Mouse (Mus musculus): ENCODE measurements at regions not wholly inside any gene's neighbourhood (a gene's known extent, or its start where the extent isn't known, plus 50 kb on each side); places are given as distances from the start of the nearest gene placed in this dataset.

- H3K4me2 ChIP-seq (ENCODE audit: low read depth, low read length) = no peak overlapping the region
- WGBS = 66% methylated on average over 4 of the region's 4 CpGs
- no peaks in the 10 kb centered on the region for H3K9me3 ChIP-seq (ENCODE audit: control insufficient read depth, low read length)
- H3K36me3 ChIP-seq (ENCODE audit: control insufficient read depth, insufficient read depth, low read length) = no peaks in the 10 kb centered on the region
- no peak overlapping the region for H3K27ac ChIP-seq (ENCODE audit: low read depth, low read length)
- H3K27me3 ChIP-seq (ENCODE audit: control insufficient read depth, insufficient read depth, low read length) = no peaks in the 10 kb centered on the region
- no peak for ATAC-seq (ENCODE audit: low read depth)
- no peak overlapping the region for H3K9ac ChIP-seq (replicated peaks; ENCODE audit: low read depth, low read length)
- H3K4me1 ChIP-seq (ENCODE audit: control insufficient read depth, insufficient read depth, low read length) = no peaks in the 10 kb centered on the region
- H3K4me3 ChIP-seq (ENCODE audit: low read depth, low read length) = no peak overlapping the region
Measured at GRCm38 (mm10) chr5:112154650-112155049, 97.7 kb downstream of the Cryba4 start.

GRCm38 (mm10) chr5:112155051-112155450 is 97.3 kb downstream of the Cryba4 start:
- no peak for ATAC-seq (ENCODE audit: low read depth)
- Histone ChIP-seq H3K36me3 (ENCODE audit: control insufficient read depth, insufficient read depth, low read length) (no peaks in the 10 kb centered on the region), H3K9ac (replicated peaks; ENCODE audit: low read depth, low read length) (no peak overlapping the region), H3K27ac (ENCODE audit: low read depth, low read length) (no peak overlapping the region), H3K4me2 (ENCODE audit: low read depth, low read length) (no peak overlapping the region), H3K9me3 (ENCODE audit: control insufficient read depth, low read length) (no peaks in the 10 kb centered on the region), H3K4me3 (ENCODE audit: low read depth, low read length) (no peak overlapping the region), H3K27me3 (ENCODE audit: control insufficient read depth, insufficient read depth, low read length) (no peaks in the 10 kb centered on the region), H3K4me1 (ENCODE audit: control insufficient read depth, insufficient read depth, low read length) (no peaks in the 10 kb centered on the region)
- WGBS = 77% methylated on average over 6 of the region's 6 CpGs

GRCm38 (mm10) chr5:112156005-112156404 is 96.3 kb downstream of the Cryba4 start:
- H3K9me3 ChIP-seq (ENCODE audit: control insufficient read depth, low read length) = no peaks in the 10 kb centered on the region
- WGBS = 21% methylated on average over 1 of the region's 1 CpGs
- H3K4me3 ChIP-seq (ENCODE audit: low read depth, low read length) = no peak overlapping the region
- no peak overlapping the region for H3K4me2 ChIP-seq (ENCODE audit: low read depth, low read length)
- H3K4me1 ChIP-seq (ENCODE audit: control insufficient read depth, insufficient read depth, low read length) = no peaks in the 10 kb centered on the region
- no peaks in the 10 kb centered on the region for H3K36me3 ChIP-seq (ENCODE audit: control insufficient read depth, insufficient read depth, low read length)
- no peaks in the 10 kb centered on the region for H3K27me3 ChIP-seq (ENCODE audit: control insufficient read depth, insufficient read depth, low read length)
- no peak overlapping the region for H3K27ac ChIP-seq (ENCODE audit: low read depth, low read length)
- no peak overlapping the region for H3K9ac ChIP-seq (replicated peaks; ENCODE audit: low read depth, low read length)
- no peak for ATAC-seq (ENCODE audit: low read depth)

- Histone ChIP-seq H3K9me3 (ENCODE audit: control insufficient read depth, low read length) (no peaks in the 10 kb centered on the region), H3K4me1 (ENCODE audit: control insufficient read depth, insufficient read depth, low read length) (no peaks in the 10 kb centered on the region), H3K4me2 (ENCODE audit: low read depth, low read length) (no peak overlapping the region), H3K27ac (ENCODE audit: low read depth, low read length) (no peak overlapping the region), H3K36me3 (ENCODE audit: control insufficient read depth, insufficient read depth, low read length) (no peaks in the 10 kb centered on the region), H3K9ac (replicated peaks; ENCODE audit: low read depth, low read length) (no peak overlapping the region), H3K27me3 (ENCODE audit: control insufficient read depth, insufficient read depth, low read length) (no peaks in the 10 kb centered on the region), H3K4me3 (ENCODE audit: low read depth, low read length) (no peak overlapping the region)
- 73% methylated on average over 11 of the region's 11 CpGs for WGBS
- no peak for ATAC-seq (ENCODE audit: low read depth)
Measured at GRCm38 (mm10) chr5:112166410-112167175, 85.7 kb downstream of the Cryba4 start.

DNA sequence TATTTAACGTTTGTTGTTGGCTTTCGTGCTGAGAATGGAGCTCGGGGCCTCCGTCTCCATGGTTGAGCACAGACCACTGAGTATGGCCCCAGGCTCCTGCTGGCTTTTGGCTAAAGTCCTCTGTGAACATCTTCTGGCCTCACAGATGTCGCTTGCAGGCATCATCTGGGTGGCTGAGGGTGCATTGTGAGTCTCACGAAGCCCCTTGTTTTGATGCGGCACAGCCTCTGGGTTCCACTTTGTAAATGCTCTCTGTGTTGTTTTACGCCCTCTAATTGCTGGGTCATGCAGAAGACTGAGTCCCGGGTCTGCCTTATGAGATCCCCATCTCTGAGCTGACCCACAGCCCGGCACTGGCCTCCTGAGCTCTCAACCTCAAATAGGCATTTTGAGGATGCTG is 84.5 kb downstream of the Cryba4 start:
- no peak overlapping the region for H3K4me3 ChIP-seq (ENCODE audit: low read depth, low read length)
- no peaks in the 10 kb centered on the region for H3K27me3 ChIP-seq (ENCODE audit: control insufficient read depth, insufficient read depth, low read length)
- no peaks in the 10 kb centered on the region for H3K9me3 ChIP-seq (ENCODE audit: control insufficient read depth, low read length)
- no peak overlapping the region for H3K9ac ChIP-seq (replicated peaks; ENCODE audit: low read depth, low read length)
- H3K36me3 ChIP-seq (ENCODE audit: control insufficient read depth, insufficient read depth, low read length) = no peaks in the 10 kb centered on the region
- no peak overlapping the region for H3K4me2 ChIP-seq (ENCODE audit: low read depth, low read length)
- no peak overlapping the region for H3K27ac ChIP-seq (ENCODE audit: low read depth, low read length)
- no peak for ATAC-seq (ENCODE audit: low read depth)
- 40% methylated on average over 10 of the region's 10 CpGs for WGBS
- no peaks in the 10 kb centered on the region for H3K4me1 ChIP-seq (ENCODE audit: control insufficient read depth, insufficient read depth, low read length)

GRCm38 (mm10) chr5:112171325-112171724 is 81.0 kb downstream of the Cryba4 start:
- 78% methylated on average over 2 of the region's 2 CpGs for WGBS
- 0 out of 2 replicates have a peak, but pooled peaks have one; percentile 44 for ATAC-seq (ENCODE audit: low read depth)
- H3K4me2 ChIP-seq (ENCODE audit: low read depth, low read length) = no peak overlapping the region
- H3K4me3 ChIP-seq (ENCODE audit: low read depth, low read length) = no peak overlapping the region
- no peaks in the 10 kb centered on the region for H3K9me3 ChIP-seq (ENCODE audit: control insufficient read depth, low read length)
- H3K9ac ChIP-seq (replicated peaks; ENCODE audit: low read depth, low read length) = no peak overlapping the region
- no peaks in the 10 kb centered on the region for H3K4me1 ChIP-seq (ENCODE audit: control insufficient read depth, insufficient read depth, low read length)
- H3K27ac ChIP-seq (ENCODE audit: low read depth, low read length) = no peak overlapping the region
- no peaks in the 10 kb centered on the region for H3K36me3 ChIP-seq (ENCODE audit: control insufficient read depth, insufficient read depth, low read length)
- no peaks in the 10 kb centered on the region for H3K27me3 ChIP-seq (ENCODE audit: control insufficient read depth, insufficient read depth, low read length)

GRCm38 (mm10) chr5:112179213-112180057 is 72.9 kb downstream of the Cryba4 start:
- Histone ChIP-seq H3K9me3 (ENCODE audit: control insufficient read depth, low read length) (no peaks in the 10 kb centered on the region), H3K27me3 (ENCODE audit: control insufficient read depth, insufficient read depth, low read length) (no peaks in the 10 kb centered on the region), H3K4me1 (ENCODE audit: control insufficient read depth, insufficient read depth, low read length) (peaks cover 4% of the 10 kb centered on the region), H3K4me3 (ENCODE audit: low read depth, low read length) (no peak overlapping the region), H3K36me3 (ENCODE audit: control insufficient read depth, insufficient read depth, low read length) (no peaks in the 10 kb centered on the region), H3K27ac (ENCODE audit: low read depth, low read length) (peak overlapping the region; percentile 44; the same call in 1 of the 2 replicates), H3K4me2 (ENCODE audit: low read depth, low read length) (peak overlapping the region; percentile 35), H3K9ac (replicated peaks; ENCODE audit: low read depth, low read length) (peak overlapping the region; percentile 21; the same call in 1 of the 2 replicates)
- ATAC-seq (ENCODE audit: low read depth) = no peak
- WGBS = 17% methylated on average over 25 of the region's 25 CpGs

GRCm38 (mm10) chr5:112182775-112183174 is 69.5 kb downstream of the Cryba4 start:
- no peak overlapping the region for H3K9ac ChIP-seq (replicated peaks; ENCODE audit: low read depth, low read length)
- no peaks in the 10 kb centered on the region for H3K27me3 ChIP-seq (ENCODE audit: control insufficient read depth, insufficient read depth, low read length)
- H3K27ac ChIP-seq (ENCODE audit: low read depth, low read length) = no peak overlapping the region
- no peaks in the 10 kb centered on the region for H3K9me3 ChIP-seq (ENCODE audit: control insufficient read depth, low read length)
- H3K4me1 ChIP-seq (ENCODE audit: control insufficient read depth, insufficient read depth, low read length) = peaks cover 4% of the 10 kb centered on the region
- no peak overlapping the region for H3K4me2 ChIP-seq (ENCODE audit: low read depth, low read length)
- H3K4me3 ChIP-seq (ENCODE audit: low read depth, low read length) = no peak overlapping the region
- 33% methylated on average over 8 of the region's 8 CpGs for WGBS
- no peaks in the 10 kb centered on the region for H3K36me3 ChIP-seq (ENCODE audit: control insufficient read depth, insufficient read depth, low read length)
- no peak for ATAC-seq (ENCODE audit: low read depth)

DNA sequence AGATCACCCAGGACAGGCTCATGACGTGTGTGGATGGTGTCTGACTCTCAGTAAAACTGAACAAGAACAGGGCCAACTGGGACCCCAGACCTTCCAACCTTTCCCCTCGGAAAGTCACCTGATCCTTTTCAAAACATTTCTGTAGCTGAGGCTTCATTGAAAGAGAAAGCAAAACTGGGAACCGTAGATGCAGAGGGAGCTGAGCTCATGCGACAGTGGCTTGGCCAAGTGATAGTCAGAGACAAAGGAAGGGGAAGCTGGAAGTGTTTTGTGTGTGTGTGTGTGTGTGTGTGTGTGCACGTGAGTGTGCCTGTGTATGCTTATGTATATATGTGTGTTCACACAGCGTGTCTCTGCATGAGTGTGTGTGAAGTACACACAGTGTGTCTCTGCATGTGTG is 56.7 kb downstream of the Cryba4 start:
- H3K4me3 ChIP-seq (ENCODE audit: low read depth, low read length) = no peak overlapping the region
- no peaks in the 10 kb centered on the region for H3K9me3 ChIP-seq (ENCODE audit: control insufficient read depth, low read length)
- H3K4me1 ChIP-seq (ENCODE audit: control insufficient read depth, insufficient read depth, low read length) = no peaks in the 10 kb centered on the region
- H3K36me3 ChIP-seq (ENCODE audit: control insufficient read depth, insufficient read depth, low read length) = no peaks in the 10 kb centered on the region
- 85% methylated on average over 6 of the region's 6 CpGs for WGBS
- no peak for ATAC-seq (ENCODE audit: low read depth)
- no peaks in the 10 kb centered on the region for H3K27me3 ChIP-seq (ENCODE audit: control insufficient read depth, insufficient read depth, low read length)
- no peak overlapping the region for H3K9ac ChIP-seq (replicated peaks; ENCODE audit: low read depth, low read length)
- H3K4me2 ChIP-seq (ENCODE audit: low read depth, low read length) = no peak overlapping the region
- H3K27ac ChIP-seq (ENCODE audit: low read depth, low read length) = no peak overlapping the region
